Mouse (Mus musculus) embryonic fibroblast, embryonic 13.5 days (primary cell): Measurements from ENCODE around the gene Tenm2.

ENCODE experiments used
- CTCF ChIP-seq: IDR thresholded peaks from 2 replicates; pipeline ENCODE4 v1.5.1; 2011; ENCODE audit warnings: mild to moderate bottlenecking, control low read depth, low read length, moderate library complexity, borderline replicate concordance; ENCODE audit not compliant: insufficient read depth
- POLR2A ChIP-seq: IDR thresholded peaks from 2 replicates; pipeline ENCODE4 v1.6.1; 2011; ENCODE audit warnings: low read depth, mild to moderate bottlenecking, control low read depth, low read length, moderate library complexity

DNA sequence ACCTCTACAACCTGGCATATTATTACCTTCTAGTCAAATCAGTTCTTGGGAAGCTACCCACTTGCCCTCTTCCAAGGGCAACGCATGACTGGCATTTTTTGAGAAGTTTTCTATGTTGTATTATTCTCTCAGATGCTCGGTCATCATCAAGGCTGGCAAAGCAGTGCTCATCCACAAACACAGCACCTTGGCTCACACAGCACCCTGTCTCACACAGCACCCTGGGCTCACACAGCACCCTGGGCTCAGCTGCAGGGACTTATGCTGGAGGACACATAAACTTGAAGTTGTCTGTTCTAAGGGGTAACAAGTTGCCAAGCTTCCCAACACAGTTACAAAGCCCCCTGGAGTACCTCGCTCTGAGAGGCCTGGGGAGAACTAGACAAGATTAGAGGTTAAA, 1258.0 kb downstream of the Tenm2 start:
- no peak for TF ChIP-seq CTCF
- TF ChIP-seq POLR2A, result no peak
